Mouse (Mus musculus): ENCODE results near the gene Phc1. TPM values are rescaled to one million over a fixed set of nuclear protein-coding genes. Genes with fewer than 3 reads are reported as not detected.

The Phc1 gene
- total RNA-seq, 2 experiments from 2014 or later: 27.3 to 34.0 TPM

Other genes with a start within 250 kb of the Phc1 start
- not detected for gene Klrg1, start 57.7 kb downstream of the Phc1 start, total RNA-seq (2021)
- gene M6pr, start 31.8 kb downstream of the Phc1 start, total RNA-seq (2021): 10 to 100 TPM; 21.5 to 23.1 TPM
- gene Rimklb, start 158.2 kb upstream of the Phc1 start, total RNA-seq (2021): under 1 TPM; 0.21 to 0.38 TPM
- gene Mfap5, start 165.3 kb upstream of the Phc1 start, total RNA-seq (2021): 10 to 100 TPM; 17.1 to 24.2 TPM
- gene Aicda, start 213.2 kb upstream of the Phc1 start, total RNA-seq (2021): not detected

Data from gastrocnemius, adult 18-20 months (tissue).